Mouse (Mus musculus): Measurements from ENCODE around the gene Rhoc.
A peak's percentile ranks its signal among the peaks of the same experiment; 100 is the strongest.
"Not testable (repeated sequence)": the region's sequence is repeated elsewhere in the genome, so short reads cannot be mapped to it uniquely, and the experiment has no call there.

Rhoc gene

GRCm38 (mm10) chr3:104785284-104785683 lies 2.9 kb upstream of the Rhoc start:
- DNase-seq (ENCODE audit: low spot score in 2 of 2) = no peak

- no peak for DNase-seq (ENCODE audit: low spot score in 2 of 2)
Measured at GRCm38 (mm10) chr3:104788561-104789311, 561 bp downstream of the Rhoc start.

DNA sequence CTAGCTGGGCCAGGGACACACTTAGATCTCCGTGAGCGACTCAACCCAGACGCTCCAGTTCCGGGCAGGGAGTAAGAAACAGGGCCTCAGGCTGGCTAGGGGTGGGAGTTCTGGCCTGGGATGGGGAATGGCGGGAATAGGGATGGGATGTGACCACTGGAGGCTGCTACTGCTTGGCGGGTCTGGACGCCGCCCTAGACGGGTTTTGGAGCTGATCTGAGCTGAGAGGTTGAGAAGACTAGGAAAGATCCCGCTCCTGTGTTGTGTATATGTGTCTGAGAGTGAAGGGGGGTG lies 1.1 kb downstream of the Rhoc start:
- no peak for DNase-seq (ENCODE audit: low spot score in 2 of 2)

- DNase-seq (ENCODE audit: low spot score in 2 of 2) = no peak
Measured at GRCm38 (mm10) chr3:104789822-104790221, 1.6 kb downstream of the Rhoc start.

DNA sequence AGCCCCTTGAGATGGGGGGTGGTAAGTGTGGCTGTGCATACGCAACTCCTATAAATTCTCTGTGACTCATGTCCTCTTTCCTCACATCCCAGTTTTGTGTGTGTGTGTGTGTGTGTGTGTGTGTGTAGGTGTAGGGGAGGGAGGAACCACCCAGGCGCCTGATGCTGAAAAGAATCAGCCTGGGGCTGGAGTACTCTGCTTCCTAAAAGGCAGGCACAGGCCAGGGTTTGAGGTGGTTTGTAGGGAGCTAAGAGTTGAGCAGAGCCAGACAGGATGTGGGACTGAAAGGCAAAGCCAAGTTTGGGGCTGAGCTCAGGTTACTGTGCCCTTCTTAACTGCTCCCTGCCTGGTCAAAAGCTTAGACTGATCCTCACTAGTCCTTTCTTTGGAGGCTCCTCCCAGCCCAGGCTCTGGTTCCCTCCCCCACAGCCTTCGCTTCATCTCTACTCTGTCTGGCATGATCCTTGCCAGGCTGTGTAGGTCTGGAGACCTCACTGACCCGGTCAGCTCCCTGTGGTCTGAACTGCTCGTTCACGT lies 2.3 kb downstream of the Rhoc start:
- DNase-seq (ENCODE audit: low spot score in 2 of 2) = no peak

DNA sequence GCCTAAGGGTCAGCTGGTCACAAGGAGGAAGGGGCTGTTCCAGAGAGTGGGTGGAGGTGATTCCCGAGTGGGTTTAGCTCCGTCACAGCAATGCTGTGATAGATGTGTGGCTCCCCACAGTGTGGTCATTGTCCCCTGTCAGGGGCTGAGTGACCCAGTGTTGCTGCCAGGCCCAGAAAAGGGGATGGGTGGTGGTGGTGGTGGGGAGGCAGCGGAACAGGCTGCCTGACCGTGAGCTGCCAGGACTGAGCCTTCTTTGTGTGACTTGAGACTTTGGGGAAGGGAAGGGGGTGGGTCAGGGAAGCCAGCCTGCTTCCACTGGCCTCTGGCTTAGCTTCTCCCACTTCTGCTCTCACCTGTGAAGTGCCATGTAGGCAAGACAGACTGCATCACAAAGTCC lies 2.8 kb downstream of the Rhoc start:
- DNase-seq (ENCODE audit: low spot score in 2 of 2) = no peak

DNA sequence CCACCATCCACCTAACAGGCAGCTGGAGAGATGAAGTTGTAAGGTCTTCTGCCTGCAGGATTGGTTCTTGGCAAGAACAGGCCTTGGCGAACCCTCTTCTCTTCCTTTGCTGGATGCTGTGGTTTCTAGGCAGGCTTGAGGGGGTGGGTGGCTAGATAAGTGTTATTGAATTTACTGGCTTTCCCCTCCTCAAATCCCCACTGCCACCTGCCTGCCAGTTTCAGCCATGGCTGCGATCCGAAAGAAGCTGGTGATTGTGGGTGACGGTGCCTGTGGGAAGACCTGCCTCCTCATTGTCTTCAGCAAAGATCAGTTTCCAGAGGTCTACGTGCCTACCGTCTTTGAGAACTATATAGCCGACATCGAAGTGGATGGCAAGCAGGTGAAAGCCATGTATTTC lies 3.5 kb downstream of the Rhoc start:
- no peak for DNase-seq (ENCODE audit: low spot score in 2 of 2)

GRCm38 (mm10) chr3:104792360-104793270 lies 4.4 kb downstream of the Rhoc start:
- DNase-seq (ENCODE audit: low spot score in 2 of 2) = no peak

- DNase-seq (ENCODE audit: low spot score in 2 of 2) = peak; percentile 37 to 44
Measured at GRCm38 (mm10) chr3:104793871-104794828, 6.0 kb downstream of the Rhoc start.

- no peak for DNase-seq (ENCODE audit: low spot score in 2 of 2)
Measured at GRCm38 (mm10) chr3:104794953-104795470, 6.8 kb downstream of the Rhoc start.

DNA sequence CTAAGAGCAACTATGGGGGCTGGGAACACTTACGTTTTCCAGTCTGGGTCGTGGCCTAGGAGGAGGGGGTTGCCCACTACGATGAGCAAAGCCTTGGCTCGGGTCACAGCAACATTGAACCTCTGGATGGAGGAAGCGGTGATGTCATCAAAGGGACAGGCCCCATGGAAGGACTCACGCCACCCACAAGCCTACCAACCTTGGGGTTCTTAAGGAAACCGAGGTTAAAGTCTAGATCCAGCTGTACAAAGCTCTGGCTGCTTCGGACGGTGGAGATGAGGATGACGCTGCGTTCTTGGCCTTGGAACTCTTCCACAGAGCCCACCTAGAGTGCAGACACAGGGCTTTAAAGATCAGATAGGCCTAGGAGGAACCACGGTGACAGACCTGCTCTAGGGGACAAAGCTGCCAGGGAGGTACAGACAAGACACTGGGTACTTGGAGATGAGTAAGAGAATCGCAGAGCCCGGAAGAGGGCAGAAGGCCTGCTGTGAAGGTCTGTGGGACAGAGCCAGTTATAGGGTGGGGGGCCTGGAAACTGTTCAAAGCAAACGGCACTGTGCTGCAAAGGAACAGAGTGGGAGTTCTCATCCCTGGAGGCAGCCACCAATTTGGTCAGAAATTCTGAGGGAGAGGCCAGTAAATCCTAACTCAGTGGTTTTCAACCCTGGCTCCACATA lies 7.6 kb downstream of the Rhoc start:
- no peak for DNase-seq (ENCODE audit: low spot score in 2 of 2)

DNA sequence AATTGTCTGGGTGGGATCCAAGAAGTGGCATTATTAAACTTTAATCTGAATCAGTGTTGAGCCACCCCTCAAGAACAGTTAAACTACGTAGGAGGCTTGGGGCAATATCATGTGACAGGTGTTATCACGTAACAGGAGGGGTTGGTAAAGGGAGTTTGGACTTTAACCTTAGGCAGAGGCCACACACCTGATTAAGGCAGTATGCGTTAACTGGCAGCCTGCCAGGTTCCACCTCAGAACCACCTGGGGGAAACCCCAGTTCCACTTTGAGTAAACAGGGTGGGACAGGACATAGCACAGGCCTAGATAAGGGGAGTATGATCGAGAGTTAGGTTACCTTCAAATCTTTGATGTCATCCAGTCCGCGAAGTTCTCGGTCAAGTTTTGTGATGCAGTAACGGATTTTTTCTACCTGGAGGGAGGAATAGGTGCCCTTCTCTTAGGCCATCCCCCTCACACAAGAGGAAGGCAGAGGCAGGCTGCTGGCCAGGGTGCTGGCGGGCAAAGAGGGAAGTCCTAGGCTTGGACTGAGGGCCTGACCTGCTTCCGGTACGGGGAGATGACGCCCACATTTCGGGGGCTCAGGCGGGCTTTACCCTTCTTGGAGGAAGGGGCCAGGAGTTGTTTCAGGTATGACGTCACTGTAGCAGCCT lies 8.4 kb downstream of the Rhoc start:
- no peak for DNase-seq (ENCODE audit: low spot score in 2 of 2)

DNA sequence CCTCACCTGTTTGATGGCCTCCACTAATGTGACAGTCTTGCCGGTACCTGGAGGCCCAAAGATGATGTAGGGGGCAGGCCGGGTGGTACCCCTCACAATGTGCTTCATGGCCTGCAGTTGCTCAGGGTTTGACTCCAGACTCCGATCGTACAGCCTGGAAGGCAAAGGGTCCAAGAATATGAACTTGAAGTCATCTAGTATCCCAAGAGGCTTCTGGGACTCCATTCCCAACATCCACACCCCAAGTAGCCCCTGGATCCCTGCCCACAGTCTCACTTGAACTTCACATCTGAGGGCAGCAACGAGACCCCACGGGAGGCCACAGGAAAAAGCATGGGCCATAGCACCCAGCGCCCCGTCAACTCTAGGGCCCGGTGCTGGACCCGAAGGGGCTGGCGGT lies 12.5 kb downstream of the Rhoc start:
- DNase-seq (ENCODE audit: low spot score in 2 of 2) = no peak

DNA sequence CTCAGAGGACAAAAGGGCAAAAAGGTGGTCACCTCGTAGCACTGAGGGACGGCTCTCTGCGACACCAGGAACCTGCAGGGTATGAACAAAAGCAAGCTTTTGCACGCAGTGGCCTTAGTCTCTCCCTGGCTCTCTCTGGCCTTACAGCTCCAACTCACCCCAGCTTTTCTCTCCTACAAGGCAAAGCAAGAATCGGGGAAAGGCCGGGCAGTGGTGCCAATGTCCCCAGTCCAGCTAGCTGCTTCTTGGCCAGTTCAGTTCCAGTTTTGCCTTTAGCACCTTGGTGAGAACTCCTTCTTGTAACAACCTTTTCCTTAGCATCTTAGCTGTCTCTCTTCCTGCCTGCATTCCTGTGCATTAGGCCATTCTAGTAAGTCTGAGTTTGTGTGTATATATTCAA lies 13.3 kb downstream of the Rhoc start:
- no peak for DNase-seq (ENCODE audit: low spot score in 2 of 2)

DNA sequence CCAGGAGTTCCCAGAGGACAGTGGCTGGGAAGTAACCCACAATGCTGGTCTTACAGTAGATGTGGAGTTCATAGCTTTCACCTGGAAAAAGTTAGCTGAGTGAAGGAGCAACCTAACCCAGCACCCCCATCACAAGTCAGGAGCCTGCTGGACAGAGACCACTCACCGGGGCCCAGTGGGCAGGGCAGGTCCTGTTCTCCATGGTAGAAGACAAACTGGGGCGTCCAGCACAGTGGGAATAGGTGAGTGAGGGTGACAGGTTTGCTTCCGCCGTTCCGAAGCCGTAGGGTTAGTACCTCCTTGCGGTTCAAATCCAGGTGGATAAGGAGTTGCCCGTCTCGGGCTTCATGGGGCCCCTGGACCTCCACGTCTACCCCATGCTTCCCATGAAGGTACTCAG lies 16.1 kb downstream of the Rhoc start:
- DNase-seq (ENCODE audit: low spot score in 2 of 2) = no peak

DNA sequence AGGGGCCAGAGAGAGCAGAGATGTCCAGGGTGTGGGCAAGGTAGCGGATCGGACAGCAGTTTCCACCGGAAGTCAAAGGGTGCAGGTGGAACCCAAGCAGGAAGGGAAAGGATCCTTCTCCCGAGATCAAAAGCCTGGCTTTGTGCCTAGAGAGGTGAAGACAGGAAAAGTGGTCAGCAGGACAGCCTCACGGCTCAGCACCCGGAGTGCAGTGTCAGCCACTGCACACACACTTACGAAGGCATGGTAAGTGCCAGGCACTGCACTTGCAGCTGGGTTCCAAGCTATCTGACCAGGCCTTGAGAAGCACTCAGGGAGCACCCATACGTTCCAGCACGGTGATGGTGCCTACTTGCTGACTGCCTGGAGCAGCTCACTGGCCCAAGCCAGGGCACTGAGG lies 17.4 kb downstream of the Rhoc start:
- DNase-seq (ENCODE audit: low spot score in 2 of 2) = no peak

- no peak for DNase-seq (ENCODE audit: low spot score in 2 of 2)
Measured at GRCm38 (mm10) chr3:104811752-104812151, 23.6 kb downstream of the Rhoc start.

GRCm38 (mm10) chr3:104812254-104812653 lies 24.1 kb downstream of the Rhoc start:
- DNase-seq (ENCODE audit: low spot score in 2 of 2) = no peak

- not testable (repeated sequence) for DNase-seq (ENCODE audit: low spot score in 2 of 2)
Measured at GRCm38 (mm10) chr3:104813227-104813626, 25.1 kb downstream of the Rhoc start.

- DNase-seq (ENCODE audit: low spot score in 2 of 2) = no peak
Measured at GRCm38 (mm10) chr3:104814746-104815145, 26.6 kb downstream of the Rhoc start.
